Mouse (Mus musculus) liver, embryonic 14.5 days (tissue): Measurements from ENCODE around the gene B9d1. TPM values are rescaled to one million over a fixed set of nuclear protein-coding genes. Genes with fewer than 3 reads are reported as not detected.

Experiments
- ATAC-seq: fragments of 200-750 bp; cut with Nextera tagmentation; 2 replicates; pipeline ENCODE4 v1.8.0; 2017; ENCODE audit warnings: moderate number of reproducible peaks, mild to moderate bottlenecking, moderate library complexity; ENCODE audit not compliant: insufficient read depth
- DNase-seq, 3 experiments: peaks; one replicate each; pipeline ENCODE4 v3.0.0-alpha.2; 2012 to 2013; ENCODE audit warnings: low read depth in 3 of 3, low spot score in 3 of 3
- H3K27ac ChIP-seq: fragments of 300-500 bp; sonication (generic); 2 replicates; pipeline ENCODE4 v1.5.1; 2014; ENCODE audit warnings: moderate library complexity, mild to moderate bottlenecking, control low read depth, inconsistent platforms
- H3K27me3 ChIP-seq: fragments of 300-500 bp; sonication (generic); 2 replicates; pipeline ENCODE4 v1.6.1; 2014; ENCODE audit warnings: mild to moderate bottlenecking, low read length, moderate library complexity; ENCODE audit not compliant: control insufficient read depth, insufficient read depth
- H3K36me3 ChIP-seq: fragments of 300-500 bp; sonication (generic); replicated peaks from 2 replicates; pipeline ENCODE4 v1.6.1; 2014; ENCODE audit warnings: low read depth; ENCODE audit not compliant: control insufficient read depth, insufficient read depth
- H3K4me1 ChIP-seq, 2 experiments: fragments of 200-500 bp in 1 of 2; fragments of 300-500 bp in 1 of 2; sonication (generic) in 1 of 2; replicated peaks; 2 replicates each; pipeline ENCODE4 v1.6.1; 2012 to 2014; ENCODE audit warnings: antibody characterized with exemption in 1 of 2, inconsistent platforms in 1 of 2, low read length in 1 of 2; ENCODE audit not compliant: control insufficient read depth in 2 of 2, insufficient read depth in 2 of 2
- H3K4me2 ChIP-seq: fragments of 300-500 bp; sonication (generic); 2 replicates; pipeline ENCODE4 v1.6.1; 2014; ENCODE audit warnings: low read depth, mild to moderate bottlenecking, control low read depth, moderate library complexity
- H3K4me3 ChIP-seq, 2 experiments: fragments of 200-500 bp in 1 of 2; fragments of 300-500 bp in 1 of 2; sonication (generic) in 1 of 2; 2 replicates each; pipeline ENCODE4 v1.5.1; 2012 to 2014; ENCODE audit warnings: low read depth in 2 of 2, low read length in 2 of 2, mild to moderate bottlenecking in 2 of 2, control low read depth in 1 of 2, inconsistent platforms in 1 of 2, moderate library complexity in 1 of 2; ENCODE audit not compliant: insufficient read depth in 1 of 2
- H3K9ac ChIP-seq: fragments of 300-500 bp; sonication (generic); replicated peaks from 2 replicates; pipeline ENCODE4 v1.6.1; 2014; ENCODE audit warnings: mild to moderate bottlenecking, control low read depth, moderate library complexity
- H3K9me3 ChIP-seq: fragments of 300-500 bp; sonication (generic); 2 replicates; pipeline ENCODE4 v1.6.1; 2016; ENCODE audit warnings: low read length, mixed read lengths; ENCODE audit not compliant: control insufficient read depth
- CTCF ChIP-seq: IDR thresholded peaks from 2 replicates; pipeline ENCODE4 v1.5.1; 2016; ENCODE audit warnings: antibody characterized with exemption, low read depth, control low read depth
- EP300 ChIP-seq: IDR thresholded peaks from 2 replicates; pipeline ENCODE4 v1.6.1; 2016; ENCODE audit warnings: antibody characterized with exemption, low read depth
- WGBS: fragments of 180-500 bp; shearing (Covaris S2); extraction: QIAGEN DNeasy Blood & Tissue Kit; methylation state at CpG from one replicate; pipeline ENCODE4 v1.1.7; 2014; ENCODE audit not compliant: insufficient replicate concordance; 5-methylcytosine and 5-hydroxymethylcytosine counted together
- polyA plus RNA-seq, 2 experiments: library from polyadenylated mRNA; depleted of rRNA in 1 of 2; stranded (reverse) in 1 of 2; unstranded in 1 of 2; fragments of >200 nt; fragmentation: Nextera tagmentation in 1 of 2; extraction: Ambion mirVana in 1 of 2; gene quantifications; 2 replicates each; pipeline versions ENCODE4 v1.2.1 to v1.2.3; 2012 to 2014

B9d1 gene
- polyA plus RNA-seq, 2 experiments = 1.8 to 2.2 TPM

DNA sequence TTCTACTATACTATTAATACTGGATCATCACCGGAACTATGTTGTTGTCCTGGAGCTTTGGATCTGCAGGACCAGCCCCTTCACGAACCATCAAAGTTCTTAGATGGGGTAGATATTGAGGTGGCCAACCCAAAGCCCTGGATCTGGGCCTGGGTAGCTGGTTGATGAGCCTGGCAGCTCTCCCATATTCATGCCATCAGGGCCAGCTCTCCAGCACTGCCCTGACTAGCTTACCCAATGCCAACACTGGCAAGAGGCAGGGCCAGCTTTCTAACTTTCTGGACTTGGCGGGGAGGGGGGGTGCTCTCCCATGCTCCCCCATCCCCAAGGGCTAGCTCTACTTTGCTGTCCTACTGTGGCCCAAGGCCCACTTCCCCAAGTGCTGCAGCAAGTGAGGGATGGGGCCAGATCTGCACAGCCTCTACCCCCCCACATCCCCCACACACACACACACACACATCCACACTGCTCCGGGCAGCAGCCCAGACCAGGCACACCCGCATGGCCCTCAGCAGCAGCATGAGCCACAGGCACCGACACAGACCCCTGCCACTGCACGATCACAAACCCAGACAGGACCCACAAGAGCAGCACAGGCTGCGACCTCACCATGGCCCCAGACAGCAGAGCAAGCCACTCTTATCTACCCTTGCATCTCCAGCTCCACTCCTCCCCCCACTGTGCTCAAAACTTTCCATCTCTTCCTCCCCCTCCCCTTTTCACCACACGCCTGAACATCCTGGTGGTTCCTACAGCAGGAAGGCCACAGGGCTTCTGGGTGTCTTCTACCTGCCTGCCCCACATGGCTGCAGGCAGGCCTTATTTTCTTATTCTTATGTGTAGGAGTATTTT, 23.5 kb upstream of the B9d1 start:
- no peak overlapping the region for H3K27ac ChIP-seq
- 44% methylated on average over 9 of the region's 9 CpGs for WGBS
- ATAC-seq (no peak), DNase-seq (no peak)
- no peaks in the 10 kb centered on the region for H3K36me3 ChIP-seq
- H3K4me3 ChIP-seq = no peak overlapping the region
- no peak overlapping the region for H3K4me2 ChIP-seq
- H3K9me3 ChIP-seq = no peaks in the 10 kb centered on the region
- TF ChIP-seq EP300 = no peak
- TF ChIP-seq CTCF = no peak
- no peaks in the 10 kb centered on the region for H3K4me1 ChIP-seq
- no peaks in the 10 kb centered on the region for H3K27me3 ChIP-seq
- no peak overlapping the region for H3K9ac ChIP-seq

GRCm38 (mm10) chr11:61483226-61483845, 21.6 kb upstream of the B9d1 start:
- ATAC-seq = no peak
- DNase-seq = no peak
- Histone ChIP-seq H3K36me3 (no peaks in the 10 kb centered on the region), H3K4me1 (no peaks in the 10 kb centered on the region), H3K9ac (no peak overlapping the region), H3K9me3 (no peaks in the 10 kb centered on the region), H3K4me3 (no peak overlapping the region), H3K4me2 (no peak overlapping the region), H3K27me3 (no peaks in the 10 kb centered on the region), H3K27ac (no peak overlapping the region)
- TF ChIP-seq CTCF = no peak
- no peak for TF ChIP-seq EP300
- 76% methylated on average over 13 of the region's 13 CpGs for WGBS

- TF ChIP-seq EP300 = no peak
- WGBS = 40% methylated on average over 10 of the region's 10 CpGs
- H3K36me3 ChIP-seq = no peaks in the 10 kb centered on the region
- no peak overlapping the region for H3K4me3 ChIP-seq
- no peaks in the 10 kb centered on the region for H3K9me3 ChIP-seq
- DNase-seq (no peak), ATAC-seq (no peak)
- H3K27me3 ChIP-seq = no peaks in the 10 kb centered on the region
- no peak overlapping the region for H3K9ac ChIP-seq
- no peak overlapping the region for H3K4me2 ChIP-seq
- H3K27ac ChIP-seq = no peak overlapping the region
- H3K4me1 ChIP-seq = no peaks in the 10 kb centered on the region
Observed at GRCm38 (mm10) chr11:61484256-61484612, 20.7 kb upstream of the B9d1 start.

GRCm38 (mm10) chr11:61484613-61485540, 20.1 kb upstream of the B9d1 start, which contains the start of gene Mfap4:
Gene Mfap4 (plus strand): TSS chr11:61485431.
- Histone ChIP-seq H3K9me3 (no peaks in the 10 kb centered on the region), H3K4me1 (no peaks in the 10 kb centered on the region), H3K4me3 (no peak within 1 kb of the TSS), H3K36me3 (no peaks in the 10 kb centered on the region), H3K9ac (no peak within 1 kb of the TSS), H3K27ac (no peak within 1 kb of the TSS), H3K27me3 (no peaks in the 10 kb centered on the region), H3K4me2 (no peak within 1 kb of the TSS)
- no peak for ATAC-seq
- no peak for DNase-seq
- TF ChIP-seq EP300 (no peak), CTCF (no peak)
- WGBS = 49% methylated on average over 20 of the region's 20 CpGs
